Mouse (Mus musculus) intestine, embryonic 14.5 days (tissue): ENCODE results near the gene Acaca. TPM values are rescaled to one million over a fixed set of nuclear protein-coding genes. Genes with fewer than 3 reads are reported as not detected.

ENCODE experiments used
- ATAC-seq: fragments of 200-750 bp; cut with Nextera tagmentation; replicated peaks from 2 replicates; pipeline ENCODE4 v1.8.0; 2017; ENCODE audit warnings: low read depth, moderate number of reproducible peaks, moderate TSS enrichment, moderate library complexity; ENCODE audit not compliant: low FRiP score, low TSS enrichment
- DNase-seq: peaks from one replicate; pipeline ENCODE4 v3.0.0-alpha.2; 2018; ENCODE audit warnings: low spot score
- H3K27ac ChIP-seq: fragments of 300-500 bp; sonication (generic); 2 replicates; pipeline ENCODE4 v1.5.1; 2014; ENCODE audit warnings: low read depth, mild to moderate bottlenecking, control low read depth
- H3K27me3 ChIP-seq: fragments of 300-500 bp; sonication (generic); replicated peaks from 2 replicates; pipeline ENCODE4 v1.6.1; 2014; ENCODE audit warnings: low read length, control low read depth; ENCODE audit not compliant: control insufficient read depth, insufficient read depth
- H3K36me3 ChIP-seq: fragments of 300-500 bp; sonication (generic); 2 replicates; pipeline ENCODE4 v1.6.1; 2014; ENCODE audit warnings: low read length, control low read depth; ENCODE audit not compliant: control insufficient read depth, insufficient read depth
- H3K4me1 ChIP-seq: fragments of 300-500 bp; sonication (generic); replicated peaks from 2 replicates; pipeline ENCODE4 v1.6.1; 2014; ENCODE audit warnings: low read length, control low read depth, mixed read lengths; ENCODE audit not compliant: control insufficient read depth, insufficient read depth
- H3K4me2 ChIP-seq: fragments of 300-500 bp; sonication (generic); 2 replicates; pipeline ENCODE4 v1.6.1; 2014; ENCODE audit warnings: low read length
- H3K4me3 ChIP-seq: fragments of 300-500 bp; sonication (generic); 2 replicates; pipeline ENCODE4 v1.5.1; 2014; ENCODE audit warnings: low read depth, low read length, control low read depth, mixed read lengths
- H3K9ac ChIP-seq: fragments of 300-500 bp; sonication (generic); 2 replicates; pipeline ENCODE4 v1.6.1; 2014; ENCODE audit warnings: mild to moderate bottlenecking, low read length
- H3K9me3 ChIP-seq: fragments of 300-500 bp; sonication (generic); 2 replicates; pipeline ENCODE4 v1.6.1; 2016; ENCODE audit warnings: low read length, control low read depth; ENCODE audit not compliant: control insufficient read depth
- WGBS: fragments of 180-500 bp; shearing (Covaris S2); extraction: QIAGEN DNeasy Blood & Tissue Kit; methylation state at CpG from one replicate; pipeline ENCODE4 v1.1.7; 2014; 5-methylcytosine and 5-hydroxymethylcytosine counted together
- polyA plus RNA-seq: library from polyadenylated mRNA; unstranded; fragments of >200 nt; fragmentation: Nextera tagmentation; extraction: Ambion mirVana; gene quantifications from 2 replicates; pipeline ENCODE4 v1.2.1, GENCODE M21; 2014

The Acaca gene
- polyA plus RNA-seq, 1 experiment from 2014 or later: 23.6 TPM

- no peak overlapping the region for H3K9ac ChIP-seq
- H3K4me1 ChIP-seq: no peaks in the 10 kb centered on the region; the same call in 1 of the 2 replicates
- DNase-seq (no peak), ATAC-seq (no peak)
- 71% methylated on average over 1 of the region's 1 CpGs for WGBS
- no peak overlapping the region for H3K4me3 ChIP-seq
- H3K9me3 ChIP-seq: no peaks in the 10 kb centered on the region
- H3K4me2 ChIP-seq: no peak overlapping the region
- no peak overlapping the region for H3K27ac ChIP-seq
- no peaks in the 10 kb centered on the region for H3K27me3 ChIP-seq
- peaks cover 14% of the 10 kb centered on the region for H3K36me3 ChIP-seq
Measured at GRCm38 (mm10) chr11:84365313-84365712, 235.8 kb downstream of the Acaca start.

GRCm38 (mm10) chr11:84368902-84369301 lies 239.4 kb downstream of the Acaca start:
- H3K4me1 ChIP-seq: no peaks in the 10 kb centered on the region
- H3K36me3 ChIP-seq: peaks cover 28% of the 10 kb centered on the region
- H3K9me3 ChIP-seq: no peaks in the 10 kb centered on the region
- H3K27me3 ChIP-seq: no peaks in the 10 kb centered on the region
- H3K9ac ChIP-seq: no peak overlapping the region
- WGBS: 71% methylated on average over 2 of the region's 2 CpGs
- no peak for DNase-seq
- ATAC-seq: no peak
- no peak overlapping the region for H3K4me3 ChIP-seq
- H3K4me2 ChIP-seq: no peak overlapping the region
- no peak overlapping the region for H3K27ac ChIP-seq

GRCm38 (mm10) chr11:84373122-84373521 lies 243.7 kb downstream of the Acaca start:
- H3K4me2 ChIP-seq: no peak overlapping the region
- WGBS: 92% methylated on average over 4 of the region's 4 CpGs

DNA sequence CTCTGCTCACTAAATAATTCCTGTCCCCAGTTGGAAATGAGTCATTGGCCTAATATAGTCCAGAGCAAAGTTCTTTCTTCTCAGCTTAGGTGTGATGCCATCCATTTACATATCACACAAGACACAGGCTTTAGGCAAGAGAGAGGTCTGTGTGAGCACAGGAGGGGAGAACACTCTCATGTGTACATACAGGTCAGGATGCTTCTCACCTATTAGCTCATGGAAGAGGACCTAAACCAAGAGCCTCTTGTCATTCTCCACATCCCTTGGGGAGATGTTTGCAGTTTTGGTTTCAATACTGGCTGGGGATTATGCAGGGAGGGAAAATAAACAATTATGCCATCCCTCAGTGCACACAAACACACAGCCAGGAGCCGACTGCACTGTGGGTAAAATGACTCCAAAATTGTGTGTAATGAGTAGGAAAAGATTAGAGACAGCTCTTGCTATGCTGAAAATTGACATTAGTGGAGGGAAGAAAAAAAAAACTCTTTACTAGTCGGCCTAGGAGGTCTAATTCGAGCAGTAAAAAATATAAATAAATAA lies 246.6 kb downstream of the Acaca start:
- Histone ChIP-seq H3K27ac (no peak overlapping the region), H3K4me1 (no peaks in the 10 kb centered on the region), H3K27me3 (no peaks in the 10 kb centered on the region), H3K9me3 (no peaks in the 10 kb centered on the region), H3K9ac (no peak overlapping the region), H3K4me3 (no peak overlapping the region), H3K4me2 (no peak overlapping the region), H3K36me3 (peaks cover 15% of the 10 kb centered on the region; the same call in 1 of the 2 replicates)
- ATAC-seq: no peak
- no peak for DNase-seq
- WGBS: 72% methylated on average over 3 of the region's 3 CpGs

More at GRCm38 (mm10) chr11:84373122-84373521, 243.7 kb downstream of the Acaca start:
- Histone ChIP-seq H3K4me3 (no peak overlapping the region), H3K36me3 (peaks cover 17% of the 10 kb centered on the region; the same call in 1 of the 2 replicates), H3K9me3 (no peaks in the 10 kb centered on the region), H3K27me3 (no peaks in the 10 kb centered on the region), H3K27ac (no peak overlapping the region), H3K9ac (no peak overlapping the region), H3K4me1 (no peaks in the 10 kb centered on the region)
- ATAC-seq: no peak
- no peak for DNase-seq

DNA sequence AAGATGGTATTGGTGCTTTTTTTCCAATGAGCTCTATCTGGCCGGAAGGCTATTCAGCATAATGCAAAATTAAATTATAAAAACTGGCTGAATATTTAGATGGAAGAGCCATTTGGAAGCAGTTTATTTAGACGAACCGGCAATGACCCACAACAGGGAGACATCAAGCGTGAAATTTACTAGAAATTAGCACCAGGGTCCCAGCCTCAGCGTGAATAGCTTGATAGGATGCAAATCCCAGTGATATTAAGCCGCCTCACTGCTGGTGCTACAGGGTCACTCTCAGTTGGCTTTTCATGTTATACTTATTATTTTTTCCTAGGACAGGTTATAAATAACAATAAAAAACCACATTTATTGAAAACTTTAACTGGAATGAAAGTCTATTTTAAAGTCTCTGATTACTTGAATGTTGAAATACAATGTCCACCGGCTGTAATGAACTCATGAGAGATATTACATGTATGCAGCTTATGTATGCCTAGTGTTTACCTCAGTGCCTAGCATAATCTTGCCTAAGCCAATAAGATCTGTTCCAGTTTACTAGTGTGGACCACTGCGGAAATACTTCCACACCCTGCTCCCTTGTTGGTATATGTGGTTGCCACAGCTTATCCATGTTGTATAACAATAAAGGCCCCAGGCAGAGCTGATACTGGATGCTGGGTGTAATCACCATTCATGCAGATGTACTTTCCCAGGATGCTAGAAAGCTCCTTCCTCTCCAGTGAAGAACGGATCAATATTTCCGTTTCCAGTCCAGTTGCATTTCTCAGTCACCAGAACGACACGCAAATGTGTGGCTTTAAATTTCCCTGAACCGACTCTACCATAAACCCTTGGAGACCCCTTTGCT lies 247.3 kb downstream of the Acaca start:
- DNase-seq: no peak
- ATAC-seq: no peak
- H3K27me3 ChIP-seq: no peaks in the 10 kb centered on the region
- no peak overlapping the region for H3K9ac ChIP-seq
- no peak overlapping the region for H3K4me2 ChIP-seq
- peaks cover 17% of the 10 kb centered on the region; the same call in 1 of the 2 replicates for H3K36me3 ChIP-seq
- no peaks in the 10 kb centered on the region for H3K9me3 ChIP-seq
- H3K27ac ChIP-seq: no peak overlapping the region
- WGBS: 86% methylated on average over 13 of the region's 13 CpGs
- no peaks in the 10 kb centered on the region for H3K4me1 ChIP-seq
- no peak overlapping the region for H3K4me3 ChIP-seq

DNA sequence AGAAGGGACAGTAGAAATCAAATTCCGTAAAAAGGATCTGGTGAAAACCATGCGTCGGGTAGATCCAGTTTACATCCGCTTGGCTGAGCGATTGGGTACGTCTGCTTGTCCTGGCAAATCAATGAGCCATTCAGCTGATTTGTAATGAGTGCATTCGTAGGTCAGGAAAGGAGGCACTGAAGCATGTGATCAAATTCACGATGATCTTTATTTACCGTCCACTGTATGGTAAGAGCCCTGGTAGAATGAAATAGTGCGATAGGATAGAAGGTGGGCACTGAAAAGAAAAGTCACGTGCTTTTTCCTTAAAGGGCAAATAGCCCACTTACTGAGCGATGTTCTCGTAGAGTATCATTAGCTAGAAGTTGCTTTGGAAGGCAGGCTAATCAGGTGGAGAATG lies 253.0 kb downstream of the Acaca start:
- H3K27ac ChIP-seq: no peak overlapping the region
- ATAC-seq (no peak), DNase-seq (no peak)
- H3K4me2 ChIP-seq: no peak overlapping the region
- peaks cover 33% of the 10 kb centered on the region for H3K36me3 ChIP-seq
- 87% methylated on average over 13 of the region's 13 CpGs for WGBS
- no peak overlapping the region for H3K4me3 ChIP-seq
- H3K9me3 ChIP-seq: no peaks in the 10 kb centered on the region
- H3K4me1 ChIP-seq: no peaks in the 10 kb centered on the region
- H3K9ac ChIP-seq: no peak overlapping the region
- H3K27me3 ChIP-seq: no peaks in the 10 kb centered on the region

GRCm38 (mm10) chr11:84383891-84384290 lies 254.4 kb downstream of the Acaca start:
- WGBS: 87% methylated on average over 6 of the region's 6 CpGs
- no peak for ATAC-seq
- Histone ChIP-seq H3K27me3 (no peaks in the 10 kb centered on the region), H3K36me3 (peaks cover 33% of the 10 kb centered on the region), H3K9ac (no peak overlapping the region), H3K27ac (no peak overlapping the region), H3K4me2 (no peak overlapping the region), H3K4me1 (no peaks in the 10 kb centered on the region), H3K9me3 (no peaks in the 10 kb centered on the region), H3K4me3 (no peak overlapping the region)
- DNase-seq: no peak

- no peaks in the 10 kb centered on the region for H3K4me1 ChIP-seq
- no peak overlapping the region for H3K4me2 ChIP-seq
- no peak for ATAC-seq
- DNase-seq: no peak
- no peak overlapping the region for H3K27ac ChIP-seq
- no peaks in the 10 kb centered on the region for H3K27me3 ChIP-seq
- peaks cover 40% of the 10 kb centered on the region for H3K36me3 ChIP-seq
- no peak overlapping the region for H3K4me3 ChIP-seq
- 80% methylated on average over 6 of the region's 6 CpGs for WGBS
- no peaks in the 10 kb centered on the region for H3K9me3 ChIP-seq
- no peak overlapping the region for H3K9ac ChIP-seq
Measured at GRCm38 (mm10) chr11:84389332-84389731, 259.9 kb downstream of the Acaca start.
